Mouse (Mus musculus) heart, adult 18-20 months (tissue): ENCODE data around the gene Cactin. TPM values are rescaled to one million over a fixed set of nuclear protein-coding genes. Genes with fewer than 3 reads are reported as not detected.
A peak's percentile ranks its signal among the peaks of the same experiment; 100 is the strongest.

Experiments used
- DNase-seq, 2 experiments: peaks; one replicate each; pipeline ENCODE4 v3.0.0; 2021 to 2022; ENCODE audit warnings: mixed read lengths in 1 of 2
- total RNA-seq, 2 experiments: library from RNA; stranded (reverse); gene quantifications; 2 replicates each; pipeline ENCODE4 v1.2.3; 2021

Gene Cactin
- total RNA-seq, 2 experiments from 2014 or later, result 14.6 to 15.8 TPM

GRCm38 (mm10) chr10:81318589-81319329, 2.1 kb upstream of the Cactin start:
- DNase-seq, result peak in 1 of 2 experiments; percentile 48

DNA sequence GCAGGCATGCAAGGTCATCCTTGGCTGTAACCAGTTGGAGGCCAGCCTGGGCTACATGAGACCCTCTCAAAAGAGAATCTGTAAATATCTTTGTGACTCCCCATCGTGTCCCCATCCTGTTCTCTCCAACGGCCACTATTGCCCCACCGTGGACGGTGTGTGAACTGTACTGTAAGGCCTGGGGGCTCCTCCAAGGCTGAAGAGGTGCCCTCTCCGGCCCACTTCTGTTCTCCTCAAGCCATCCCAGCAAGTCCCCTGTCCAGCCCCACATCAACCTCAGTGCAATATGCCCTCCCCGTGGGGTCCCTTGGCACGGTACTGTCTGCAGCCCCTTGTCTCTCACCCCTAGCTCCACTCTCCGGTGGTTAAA, 1.6 kb upstream of the Cactin start:
- peak in 1 of 2 experiments; percentile 42 for DNase-seq

DNA sequence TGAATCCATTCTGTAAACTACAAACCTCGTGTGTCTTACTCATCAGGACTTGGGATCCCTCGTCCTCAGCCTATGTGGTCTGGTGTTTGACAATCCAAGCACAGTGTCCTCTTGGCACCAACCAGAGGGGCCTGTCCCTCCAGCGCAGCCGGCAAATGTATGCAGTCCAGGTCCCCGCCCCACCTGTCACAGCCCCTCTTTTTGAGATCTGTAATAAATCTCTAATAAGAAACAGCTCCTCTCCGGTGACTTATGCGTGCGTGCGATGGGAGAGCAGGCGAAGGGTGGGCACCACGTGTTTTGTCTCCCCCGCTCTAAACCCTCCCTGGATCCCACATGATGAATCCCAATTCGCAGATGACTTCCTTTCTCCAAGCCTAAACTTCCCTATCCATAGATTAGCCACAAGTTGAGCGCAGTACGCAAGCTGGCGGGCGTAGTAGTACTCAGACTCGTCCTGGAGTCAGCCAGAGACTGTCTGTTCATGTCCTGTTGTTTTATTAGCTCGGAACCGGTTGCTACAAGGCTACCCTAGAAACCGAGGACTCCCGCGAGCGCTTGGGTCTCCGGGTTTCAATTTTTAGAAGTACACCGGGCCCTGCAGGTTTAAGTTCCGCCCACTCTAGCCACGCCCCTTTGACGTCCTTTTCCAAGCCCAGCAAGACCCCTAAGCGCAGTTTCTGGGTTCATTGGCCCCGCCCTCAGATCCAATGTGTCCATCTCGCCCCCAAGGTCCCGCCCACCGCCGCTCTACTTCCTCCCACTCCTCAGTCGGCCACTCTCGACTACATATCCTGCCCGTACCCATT, 958 bp upstream of the Cactin start:
- DNase-seq, result no peak

- DNase-seq, result no peak
Observed at GRCm38 (mm10) chr10:81321436-81321835, 533 bp downstream of the Cactin start.

DNA sequence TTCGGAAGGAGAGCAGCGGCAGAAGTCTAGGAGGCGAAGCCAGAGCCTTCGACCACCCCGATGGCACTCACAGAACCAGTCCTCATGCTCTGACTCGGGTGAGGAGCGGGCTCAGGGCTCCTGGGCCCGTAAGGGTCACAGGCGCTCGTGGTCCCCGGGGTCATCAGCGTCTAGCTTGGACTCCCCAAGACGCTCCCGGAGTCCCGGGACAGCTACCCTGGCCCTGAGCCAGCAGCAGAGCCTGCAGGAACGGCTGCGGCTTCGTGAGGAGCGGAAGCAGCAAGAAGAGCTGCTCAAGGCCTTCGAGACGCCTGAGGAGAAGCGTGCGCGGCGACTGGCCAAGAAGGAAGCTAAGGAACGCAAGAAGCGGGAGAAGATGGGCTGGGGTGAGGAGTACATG, 1.5 kb downstream of the Cactin start:
- DNase-seq, result no peak

DNA sequence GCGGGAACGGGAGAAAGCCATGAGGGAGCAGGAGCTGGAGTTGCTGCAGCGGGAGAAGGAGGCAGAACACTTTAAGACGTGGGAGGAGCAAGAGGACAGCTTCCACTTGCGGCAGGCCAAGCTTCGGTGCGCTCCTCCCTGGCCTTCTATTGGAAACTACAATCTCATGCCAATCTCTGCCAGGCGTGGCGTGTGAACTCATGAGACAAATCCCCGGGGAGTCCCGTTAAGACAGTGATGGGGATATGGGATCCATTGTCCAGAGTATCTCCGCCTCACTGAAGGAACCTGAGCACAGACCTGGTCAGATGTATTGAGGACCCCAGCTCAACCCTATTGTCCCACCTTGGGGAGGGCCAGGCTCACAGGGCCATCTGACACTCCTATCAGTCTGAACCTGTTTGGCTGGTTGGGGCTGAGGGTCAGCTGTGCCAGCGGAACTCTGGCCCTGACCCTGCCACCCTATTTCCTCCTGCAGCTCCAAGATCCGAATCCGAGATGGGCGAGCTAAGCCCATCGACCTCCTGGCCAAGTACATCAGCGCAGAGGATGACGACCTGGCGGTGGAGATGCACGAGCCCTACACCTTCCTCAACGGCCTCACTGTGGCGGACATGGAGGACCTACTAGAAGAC, 2.4 kb downstream of the Cactin start:
- no peak for DNase-seq

DNA sequence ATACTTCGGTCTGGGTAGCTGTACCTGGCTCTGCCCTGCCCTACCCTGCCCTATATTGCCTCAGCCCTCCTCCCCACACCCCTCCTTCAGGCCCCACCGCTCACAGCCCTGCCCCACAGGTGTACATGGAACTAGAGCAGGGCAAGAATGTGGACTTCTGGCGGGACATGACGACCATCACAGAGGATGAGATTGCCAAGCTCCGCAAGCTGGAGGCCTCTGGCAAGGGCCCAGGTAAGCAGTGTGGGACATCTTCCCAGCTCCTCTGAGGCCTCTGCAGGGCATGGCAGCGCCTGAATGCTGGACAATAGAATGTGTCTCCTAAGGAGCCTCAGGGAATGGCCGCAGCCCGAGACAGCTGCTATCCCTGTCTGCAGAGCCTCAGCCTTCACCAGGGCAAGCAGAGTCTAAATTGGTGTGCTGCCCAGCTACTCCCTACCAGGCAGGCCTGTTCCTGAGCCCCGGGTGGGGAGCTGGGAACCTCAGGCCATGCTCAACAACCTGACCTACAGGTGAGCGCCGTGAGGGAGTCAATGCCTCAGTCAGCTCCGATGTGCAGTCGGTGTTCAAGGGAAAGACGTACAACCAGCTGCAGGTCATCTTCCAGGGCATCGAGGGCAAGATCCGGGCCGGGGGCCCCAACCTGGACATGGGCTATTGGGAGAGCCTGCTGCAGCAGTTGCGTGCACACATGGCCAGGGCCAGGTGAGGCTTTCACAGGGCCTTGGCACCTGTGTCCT, 3.1 kb downstream of the Cactin start:
- DNase-seq, result no peak

DNA sequence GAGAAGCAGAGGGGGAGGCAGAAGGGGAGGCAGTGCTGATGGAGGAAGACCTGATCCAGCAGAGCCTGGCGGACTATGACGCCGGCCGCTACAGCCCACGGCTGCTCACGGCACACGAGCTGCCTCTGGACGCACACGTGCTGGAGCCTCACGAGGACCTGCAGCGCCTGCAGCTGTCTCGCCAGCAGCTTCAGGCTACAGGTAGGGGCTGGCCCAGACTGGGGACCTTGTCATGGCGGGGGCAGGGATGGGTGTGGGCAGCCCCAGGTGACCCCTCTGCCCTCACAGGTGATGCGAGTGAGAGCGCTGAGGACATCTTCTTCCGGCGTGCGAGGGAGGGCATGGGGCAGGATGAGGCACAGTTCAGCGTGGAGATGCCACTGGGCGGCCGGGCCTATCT, 4.3 kb downstream of the Cactin start:
- DNase-seq, result no peak

DNA sequence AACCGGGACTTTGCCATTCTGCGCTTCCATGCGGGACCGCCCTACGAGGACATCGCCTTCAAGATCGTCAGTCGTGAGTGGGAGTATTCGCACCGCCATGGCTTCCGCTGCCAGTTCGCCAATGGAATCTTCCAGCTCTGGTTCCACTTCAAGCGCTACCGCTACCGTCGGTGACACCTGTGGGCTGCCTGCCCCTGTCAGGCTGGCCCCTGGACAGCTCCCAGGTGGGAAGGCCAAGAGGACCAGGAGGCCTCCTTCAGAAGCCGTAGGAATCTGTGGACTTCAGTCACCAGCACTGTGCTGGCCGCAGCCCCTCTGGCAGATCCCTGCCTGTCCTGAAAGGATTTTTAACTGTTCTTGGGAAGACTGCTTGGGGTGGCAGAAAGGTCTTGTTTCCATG, 4.9 kb downstream of the Cactin start:
- DNase-seq, result no peak

- DNase-seq, result peak; percentile 53 to 82
Observed at GRCm38 (mm10) chr10:81326858-81327257, 6.0 kb downstream of the Cactin start.

DNA sequence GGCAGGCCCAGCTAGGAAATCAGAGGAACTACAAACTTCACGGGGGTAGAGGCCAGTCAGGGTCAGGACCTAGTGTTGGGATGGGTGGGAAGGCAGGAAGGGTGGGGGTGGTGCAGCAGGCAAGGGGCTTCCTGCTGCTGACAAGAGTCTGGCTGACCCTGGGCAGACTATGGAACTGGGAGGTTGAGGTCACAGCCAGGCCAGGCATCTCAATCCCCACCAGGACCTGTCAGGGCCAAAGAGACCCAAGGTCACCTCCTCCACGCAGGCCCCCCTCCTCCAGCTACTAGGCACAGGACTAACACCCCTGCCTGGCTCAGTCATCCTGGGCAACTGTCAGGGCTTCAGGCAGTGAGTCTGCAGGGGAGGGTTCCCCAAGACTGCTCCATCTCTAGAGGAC, 7.1 kb downstream of the Cactin start:
- DNase-seq, result peak; percentile 33 to 66

GRCm38 (mm10) chr10:81328386-81328785, 7.5 kb downstream of the Cactin start, which contains the start of gene Tbxa2r:
Tbxa2r (plus strand) TSS chr10:81328731.
- DNase-seq, result peak; percentile 74 to 81

DNA sequence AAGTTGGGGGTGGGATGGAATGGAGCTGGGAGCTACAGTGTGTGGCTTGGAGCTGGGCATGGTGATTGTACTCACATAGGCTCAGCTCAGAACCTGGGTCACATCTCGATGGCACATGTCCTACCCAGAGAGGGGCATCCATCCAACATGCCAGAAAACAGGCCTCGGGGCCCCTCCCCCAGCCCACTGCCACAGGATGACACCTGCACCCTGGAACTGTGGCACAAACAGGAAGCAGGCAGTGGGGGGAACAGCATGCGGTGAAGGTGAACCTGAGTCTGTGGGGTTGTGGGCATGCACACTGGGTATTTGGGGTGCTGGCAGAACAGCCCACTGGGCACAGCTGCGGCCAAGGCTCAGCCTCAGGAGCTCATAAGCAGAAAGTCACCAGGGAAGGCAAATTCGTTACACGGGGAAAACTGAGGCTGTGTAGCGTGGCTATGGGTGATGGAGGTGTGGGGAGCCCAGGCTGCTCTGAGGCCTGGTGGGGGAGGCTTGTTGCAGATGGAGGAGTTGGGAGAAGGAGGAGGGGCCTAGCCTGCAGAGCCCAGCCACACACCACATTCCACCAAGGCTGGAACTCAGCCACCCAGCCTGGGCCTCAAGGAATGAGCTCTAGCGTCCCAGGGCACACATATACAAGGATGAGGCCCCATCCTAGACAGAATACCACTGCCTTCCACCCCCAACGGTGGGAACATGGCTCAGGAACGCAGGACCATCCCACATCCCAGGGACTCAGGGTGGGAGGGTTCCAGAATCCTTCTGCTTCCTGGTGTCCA, 8.5 kb downstream of the Cactin start:
- DNase-seq, result no peak

GRCm38 (mm10) chr10:81330007-81330406, 9.1 kb downstream of the Cactin start:
- peak; percentile 77 to 79 for DNase-seq

DNA sequence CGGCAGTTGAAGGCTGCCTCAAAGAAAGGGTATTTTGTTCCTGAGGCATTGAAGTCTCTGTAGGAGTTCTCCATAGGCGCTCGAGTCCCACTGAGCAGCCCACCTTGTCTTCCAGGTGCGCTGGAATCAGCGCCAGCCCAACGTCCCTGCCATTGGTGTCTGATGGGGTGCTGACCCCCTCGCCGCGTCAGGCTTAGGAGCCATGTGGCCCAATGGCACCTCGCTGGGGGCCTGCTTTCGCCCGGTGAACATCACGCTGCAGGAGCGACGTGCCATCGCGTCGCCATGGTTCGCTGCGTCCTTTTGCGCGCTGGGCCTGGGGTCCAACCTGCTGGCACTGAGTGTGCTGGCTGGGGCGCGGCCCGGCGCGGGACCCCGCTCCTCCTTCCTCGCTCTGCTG, 11.4 kb downstream of the Cactin start:
- DNase-seq, result no peak

GRCm38 (mm10) chr10:81334324-81334723, 13.4 kb downstream of the Cactin start:
- no peak for DNase-seq

DNA sequence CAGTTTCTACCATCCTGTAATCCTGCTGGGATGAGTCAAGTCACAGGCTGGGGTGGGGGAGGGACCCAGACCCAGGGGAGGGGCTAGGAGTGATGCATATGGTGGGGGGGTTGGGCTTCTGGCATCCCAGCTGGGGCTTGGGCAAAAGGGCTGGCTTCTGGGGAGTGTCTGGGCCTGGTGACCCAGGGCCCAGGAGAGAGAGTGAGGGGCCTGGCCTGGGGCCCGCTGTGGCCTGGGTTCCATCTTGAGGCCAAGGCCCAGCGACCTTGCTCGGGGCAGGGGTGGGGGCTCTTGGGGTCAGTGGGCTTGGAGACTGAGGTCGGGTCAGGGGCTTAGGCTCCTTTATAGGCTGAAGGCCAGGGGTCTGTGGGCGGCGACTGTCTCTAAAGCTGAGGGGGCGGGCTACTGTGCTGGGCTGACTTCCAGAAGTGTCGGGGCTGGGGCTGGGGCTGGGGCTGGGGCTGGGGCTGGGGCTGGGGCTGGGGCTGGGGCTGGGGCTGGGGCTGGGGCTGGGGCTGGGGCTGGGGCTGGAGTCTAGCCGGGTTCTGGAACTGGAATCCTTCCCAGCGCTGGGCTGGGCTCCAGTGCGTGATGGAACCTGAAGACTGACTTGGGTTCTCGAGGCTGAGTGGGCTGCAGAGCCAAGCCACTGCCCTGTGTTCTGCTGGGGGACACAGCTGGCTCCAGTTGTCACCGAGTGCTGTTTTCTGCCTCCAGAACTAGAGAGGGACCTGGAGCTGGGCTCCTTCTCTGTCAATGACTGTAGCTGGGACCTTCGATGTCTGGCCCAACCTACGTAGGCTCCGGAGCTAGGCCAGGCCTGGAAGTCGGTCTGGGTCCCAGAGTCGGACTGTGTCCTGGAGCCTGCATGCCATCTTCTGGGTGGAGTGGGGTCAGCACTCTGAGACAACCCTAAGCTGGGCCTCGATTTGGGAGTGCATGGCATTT, 14.8 kb downstream of the Cactin start:
- DNase-seq, result no peak

DNA sequence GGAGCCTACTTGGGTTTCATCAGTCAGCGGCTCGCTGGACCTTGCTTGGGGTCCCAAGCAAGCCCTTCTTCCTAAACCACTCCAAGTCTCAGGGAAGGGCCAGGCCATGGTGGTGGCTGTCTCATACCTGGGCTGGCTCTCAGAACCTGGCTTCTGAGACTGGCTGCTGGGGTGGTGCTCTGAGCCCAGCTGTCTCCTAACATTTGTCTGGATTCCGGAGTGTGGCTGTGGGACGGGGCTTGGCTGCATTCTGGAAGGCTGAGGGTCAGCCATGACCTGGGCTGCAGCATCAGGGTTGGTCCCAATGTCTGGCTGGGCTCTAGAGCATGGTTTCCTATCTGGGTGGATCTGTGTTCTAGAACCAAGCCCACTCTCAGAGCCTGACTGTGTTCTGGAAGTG, 15.7 kb downstream of the Cactin start:
- no peak for DNase-seq

DNA sequence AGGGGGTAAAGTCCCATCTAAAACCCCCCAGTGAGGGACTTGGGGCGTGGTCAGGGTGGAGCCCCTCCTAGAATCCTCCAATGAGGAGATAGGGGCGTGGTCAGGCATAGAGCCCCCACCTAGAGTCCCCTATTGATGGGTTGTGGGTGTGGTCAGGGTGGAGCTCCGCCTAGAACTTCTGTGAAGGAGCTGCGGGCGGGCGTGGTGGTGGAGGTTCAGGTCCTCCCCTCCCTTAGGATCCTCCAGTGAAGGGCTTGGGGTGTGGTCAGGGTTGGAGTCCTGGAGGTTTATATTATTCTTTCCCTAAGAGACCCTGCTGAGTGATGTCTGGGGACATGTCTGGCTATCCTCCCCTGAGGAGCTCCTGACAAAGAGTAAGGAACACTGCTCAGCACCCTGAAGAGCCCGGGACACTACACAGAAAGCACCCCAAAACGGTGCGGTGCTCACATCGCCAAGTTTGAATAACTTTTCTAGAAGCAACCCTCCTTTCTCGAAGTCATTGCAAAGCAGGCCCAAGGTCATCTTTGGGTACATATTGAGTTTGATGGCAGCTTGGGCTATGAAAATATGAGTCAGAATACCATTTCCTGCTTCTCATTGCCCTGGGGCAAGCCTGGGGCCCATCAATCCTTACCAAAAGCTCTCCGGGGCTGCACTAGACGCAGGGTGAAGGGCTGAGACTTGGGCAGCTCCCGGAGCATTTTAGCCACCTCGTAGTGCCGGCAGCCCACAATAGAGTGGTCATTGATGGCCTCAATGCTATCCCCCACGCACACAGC, 19.8 kb downstream of the Cactin start:
- DNase-seq, result no peak
